Comparison of ENCODE assay signal across 29 mouse cellular contexts in genomic region chr16:21305859-21306258, GRCm38 (mm10).
DNase-seq lines count a peak whose midpoint lies in the region; ATAC-seq lines count a peak whose summit lies in the region.
"Had no signal": no experiment of that assay in that cellular context is flagged by ENCODE, and none has a peak within 500 bp of the region (broad histone marks: within the 10 kb centered on the region; RNA-seq: fewer than 3 reads in every experiment).

No protein-coding gene starts in this region.

- H3K4me2 ChIP-seq in kidney, embryonic 15.5 days = no peak overlapping the region
- no peak overlapping the region for H3K4me2 ChIP-seq in limb, embryonic 13.5 days (replicated peaks)
- H3K4me2 ChIP-seq: embryonic facial prominence, embryonic 12.5 days; embryonic facial prominence, embryonic 15.5 days; forebrain, embryonic 12.5 days had no signal

- H3K27me3 ChIP-seq in kidney, embryonic 15.5 days = peaks cover 17% of the 10 kb centered on the region
- H3K27me3 ChIP-seq in embryonic facial prominence, embryonic 10.5 days (replicated peaks; ENCODE audit: low read depth, poor library complexity, severe bottlenecking) = peaks cover 21% of the 10 kb centered on the region
- peaks cover 9% of the 10 kb centered on the region; the same call in 1 of the 2 replicates for H3K27me3 ChIP-seq in limb, embryonic 10.5 days (ENCODE audit: low read depth, poor library complexity, severe bottlenecking)
- H3K27me3 ChIP-seq in limb, embryonic 13.5 days = no peaks in the 10 kb centered on the region
- H3K27me3 ChIP-seq in midbrain, embryonic 10.5 days (ENCODE audit: low read depth, poor library complexity, severe bottlenecking) = peaks cover 40% of the 10 kb centered on the region
- H3K27me3 ChIP-seq: embryonic facial prominence, embryonic 12.5 days; embryonic facial prominence, embryonic 15.5 days; Patski had no signal

- H3K9me3 ChIP-seq in kidney, embryonic 15.5 days (replicated peaks) = 0 out of 2 replicates have a peak, but pooled peaks cover 3% of the 10 kb centered on the region
- no peaks in the 10 kb centered on the region for H3K9me3 ChIP-seq in embryonic facial prominence, embryonic 10.5 days
- H3K9me3 ChIP-seq in limb, embryonic 10.5 days (replicated peaks) = peaks cover 4% of the 10 kb centered on the region; the same call in 1 of the 2 replicates
- peaks cover 9% of the 10 kb centered on the region; the same call in 1 of the 2 replicates for H3K9me3 ChIP-seq in limb, embryonic 13.5 days
- H3K9me3 ChIP-seq in midbrain, embryonic 10.5 days (replicated peaks) = 0 out of 2 replicates have a peak, but pooled peaks cover 5% of the 10 kb centered on the region
- H3K9me3 ChIP-seq: embryonic facial prominence, embryonic 15.5 days; forebrain, embryonic 10.5 days; forebrain, embryonic 12.5 days; G1E had no signal

- H3K9ac ChIP-seq in kidney, embryonic 15.5 days = no peak overlapping the region
- no peak overlapping the region for H3K9ac ChIP-seq in limb, embryonic 13.5 days
- H3K9ac ChIP-seq: embryonic facial prominence, embryonic 12.5 days; embryonic facial prominence, embryonic 15.5 days; forebrain, embryonic 12.5 days had no signal

- ATAC-seq in kidney, embryonic 15.5 days (replicated peaks; ENCODE audit: low FRiP score) = no peak
- ATAC-seq in limb, embryonic 13.5 days (ENCODE audit: low FRiP score, low read depth) = no peak
- ATAC-seq: activated CD4-positive, CD25-positive, alpha-beta regulatory T cell, adult 4 months; CD4-positive, CD25-positive, alpha-beta regulatory T cell, adult 4 months; forebrain, embryonic 14.5 days; forebrain, embryonic 16.5 days; Patski had no signal

- WGBS in kidney, embryonic 15.5 days = 76% methylated on average over 3 of the region's 3 CpGs
- WGBS in embryonic facial prominence, embryonic 10.5 days = 82% methylated on average over 3 of the region's 3 CpGs
- 89% methylated on average over 3 of the region's 3 CpGs for WGBS in limb, embryonic 10.5 days
- WGBS in limb, embryonic 13.5 days = 76% methylated on average over 3 of the region's 3 CpGs
- 85% methylated on average over 3 of the region's 3 CpGs for WGBS in midbrain, embryonic 10.5 days

- no peak overlapping the region for H3K4me3 ChIP-seq in kidney, embryonic 15.5 days (replicated peaks)
- no peak overlapping the region for H3K4me3 ChIP-seq in embryonic facial prominence, embryonic 10.5 days
- no peak overlapping the region for H3K4me3 ChIP-seq in limb, embryonic 10.5 days
- H3K4me3 ChIP-seq in limb, embryonic 13.5 days = no peak overlapping the region
- no peak overlapping the region for H3K4me3 ChIP-seq in midbrain, embryonic 10.5 days
- H3K4me3 ChIP-seq: embryonic facial prominence, embryonic 12.5 days; embryonic facial prominence, embryonic 15.5 days; erythroblast, embryonic 14.5 days; forebrain, embryonic 10.5 days; forebrain, embryonic 12.5 days had no signal

- H3K27ac ChIP-seq in kidney, embryonic 15.5 days = peak overlapping the region; percentile 37; the same call in 1 of the 2 replicates
- H3K27ac ChIP-seq in embryonic facial prominence, embryonic 10.5 days (replicated peaks) = peak overlapping the region; percentile 57; the same call in 1 of the 2 replicates
- H3K27ac ChIP-seq in limb, embryonic 10.5 days = peak overlapping the region; percentile 58; the same call in 1 of the 2 replicates
- peak overlapping the region; percentile 52; the same call in 1 of the 2 replicates for H3K27ac ChIP-seq in limb, embryonic 13.5 days
- no peak overlapping the region for H3K27ac ChIP-seq in midbrain, embryonic 10.5 days (replicated peaks)
- H3K27ac ChIP-seq: embryonic facial prominence, embryonic 15.5 days; forebrain, embryonic 12.5 days had no signal

- DNase-seq in kidney, postnatal 10 days = no peak
- no peak for DNase-seq in embryonic facial prominence, embryonic 10.5 days (ENCODE audit: low spot score)
- no peak for DNase-seq in limb, embryonic 10.5 days (ENCODE audit: low spot score)
- no peak for DNase-seq in thymus, adult 18-20 months
- DNase-seq in cerebellum, adult 11-12 months = no peak
- DNase-seq in midbrain, embryonic 10.5 days (ENCODE audit: low spot score) = no peak
- DNase-seq: adrenal gland, adult 8-10 months; adrenal gland, postnatal 14 days; adrenal gland, postnatal 36 days; B cell, adult 2 months; cerebellum, adult 18-20 months; cerebellum, adult 8-10 months; cerebellum, adult 9-11 months; cerebellum, postnatal 14 days; cerebellum, postnatal 36 days; embryo, embryonic 11 days had no signal

- peaks cover 39% of the 10 kb centered on the region for H3K4me1 ChIP-seq in kidney, embryonic 15.5 days
- H3K4me1 ChIP-seq in embryonic facial prominence, embryonic 10.5 days = peaks cover 48% of the 10 kb centered on the region
- peaks cover 57% of the 10 kb centered on the region for H3K4me1 ChIP-seq in limb, embryonic 10.5 days
- peaks cover 44% of the 10 kb centered on the region for H3K4me1 ChIP-seq in limb, embryonic 13.5 days
- peaks cover 20% of the 10 kb centered on the region for H3K4me1 ChIP-seq in midbrain, embryonic 10.5 days

- no peaks in the 10 kb centered on the region for H3K36me3 ChIP-seq in kidney, embryonic 15.5 days
- no peaks in the 10 kb centered on the region for H3K36me3 ChIP-seq in embryonic facial prominence, embryonic 10.5 days (replicated peaks)
- no peaks in the 10 kb centered on the region for H3K36me3 ChIP-seq in limb, embryonic 10.5 days
- H3K36me3 ChIP-seq in limb, embryonic 13.5 days = no peaks in the 10 kb centered on the region
- no peaks in the 10 kb centered on the region for H3K36me3 ChIP-seq in midbrain, embryonic 10.5 days
- H3K36me3 ChIP-seq: embryonic facial prominence, embryonic 12.5 days; embryonic facial prominence, embryonic 15.5 days; forebrain, embryonic 10.5 days; forebrain, embryonic 12.5 days; G1E had no signal
